Mouse (Mus musculus) small intestine, adult 2 months (tissue): ENCODE results near the gene Prkrip1.

Source experiments
- CTCF ChIP-seq: fragments of 200-500 bp; IDR thresholded peaks from 2 replicates; pipeline ENCODE4 v1.5.1; 2012; ENCODE audit warnings: low read depth, mild to moderate bottlenecking, control low read depth, inconsistent platforms, low read length, moderate library complexity, mixed read lengths; ENCODE audit not compliant: insufficient replicate concordance, insufficient read length; ENCODE audit errors: extremely low read depth
- POLR2A ChIP-seq: fragments of 200-500 bp; IDR thresholded peaks from 2 replicates; pipeline ENCODE4 v1.6.1; 2012; ENCODE audit warnings: low read depth, mild to moderate bottlenecking, control low read depth, inconsistent platforms, low read length, moderate library complexity

DNA sequence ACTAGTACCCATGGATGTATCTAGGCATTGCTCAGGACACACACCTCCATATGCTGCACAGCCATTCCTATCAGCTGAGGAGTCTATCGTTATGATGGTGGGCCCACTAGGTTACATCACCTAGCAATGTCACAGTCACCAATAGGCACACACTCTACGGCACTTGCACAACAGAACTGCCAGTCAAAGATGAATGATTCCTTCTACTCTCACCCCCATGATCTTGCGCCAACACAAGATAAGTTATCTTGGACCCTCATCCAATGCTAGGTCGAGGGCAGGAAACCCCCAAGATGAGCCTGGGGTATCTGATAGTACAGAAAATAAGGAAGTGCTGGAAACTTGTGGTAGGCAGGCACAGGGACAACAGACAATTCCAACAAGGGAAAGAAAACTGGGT lies 15.9 kb downstream of the Prkrip1 start:
- TF ChIP-seq CTCF: no peak
- TF ChIP-seq POLR2A: no peak
